Mouse (Mus musculus) erythroid progenitor cell, adult 5-6 weeks (primary cell): ENCODE measurements around the gene L3mbtl1. TPM values are rescaled to one million over a fixed set of nuclear protein-coding genes. Genes with fewer than 3 reads are reported as not detected.
A peak's percentile ranks its signal among the peaks of the same experiment; 100 is the strongest.
"Not testable (repeated sequence)": the region's sequence is repeated elsewhere in the genome, so short reads cannot be mapped to it uniquely, and the experiment has no call there.

Experiments used
- ATAC-seq: replicated peaks from 2 replicates; pipeline ENCODE4 v1.8.0; 2016; ENCODE audit warnings: moderate number of reproducible peaks, mild to moderate bottlenecking, moderate TSS enrichment, inconsistent platforms; ENCODE audit not compliant: poor library complexity, low FRiP score, severe bottlenecking
- total RNA-seq, 2 experiments: library from RNA; stranded (forward) in 1 of 2; stranded (reverse) in 1 of 2; fragments of 150-400 nt in 1 of 2; fragments of 186-747, 209-891 nt in 1 of 2; gene quantifications; 2 replicates each; pipeline versions ENCODE4 v1.2.3 to v1.2.4; 2015 to 2017; ENCODE audit warnings: low replicate concordance in 2 of 2

L3mbtl1 gene
- total RNA-seq (2015; ENCODE audit: low replicate concordance) (0.36 TPM in 1 of 2 replicates, not detected in the other), total RNA-seq (2017; ENCODE audit: low replicate concordance) (not detected in 2 replicates)

DNA sequence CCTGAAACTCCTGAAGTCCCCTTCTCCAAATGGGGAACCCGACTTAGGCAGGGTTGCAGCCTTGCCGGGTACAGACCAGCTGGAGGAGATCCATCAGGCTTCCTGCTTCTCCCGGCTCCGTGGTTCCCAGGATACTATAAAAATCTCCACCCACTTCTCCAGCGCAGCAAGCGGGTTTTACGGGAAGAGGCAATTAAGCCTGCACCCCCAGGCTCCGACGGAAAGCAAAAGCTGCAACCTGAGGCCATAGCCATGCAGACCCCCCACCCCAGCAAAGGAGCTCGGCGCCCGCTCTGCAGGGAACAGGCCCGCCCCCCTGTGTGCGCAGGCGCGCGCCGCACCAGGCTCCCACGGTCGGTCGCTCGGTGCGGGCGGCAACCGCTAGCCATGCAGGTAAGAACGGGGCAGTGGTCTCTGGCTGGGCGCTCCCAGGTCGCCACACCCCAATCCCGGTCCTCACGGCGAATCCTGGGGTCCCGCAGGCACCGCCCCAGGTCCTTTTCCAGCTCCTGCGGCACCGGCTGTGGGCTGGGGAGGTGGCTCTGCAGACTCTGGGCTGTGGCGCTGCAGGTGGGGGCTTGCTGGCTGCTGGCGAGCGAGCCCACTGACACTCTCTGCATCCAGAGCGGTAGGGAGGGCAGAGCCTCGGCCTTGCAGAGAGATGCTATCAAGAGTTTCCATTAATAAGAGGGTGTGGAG lies at the start of gene L3mbtl1:
Gene L3mbtl1 (plus strand): TSS at position 325 of the 699 bp plus-strand sequence.
- no peak for ATAC-seq

GRCm38 (mm10) chr2:162899256-162899655 lies 44.0 kb upstream of the L3mbtl1 start:
- not testable (repeated sequence) for ATAC-seq

DNA sequence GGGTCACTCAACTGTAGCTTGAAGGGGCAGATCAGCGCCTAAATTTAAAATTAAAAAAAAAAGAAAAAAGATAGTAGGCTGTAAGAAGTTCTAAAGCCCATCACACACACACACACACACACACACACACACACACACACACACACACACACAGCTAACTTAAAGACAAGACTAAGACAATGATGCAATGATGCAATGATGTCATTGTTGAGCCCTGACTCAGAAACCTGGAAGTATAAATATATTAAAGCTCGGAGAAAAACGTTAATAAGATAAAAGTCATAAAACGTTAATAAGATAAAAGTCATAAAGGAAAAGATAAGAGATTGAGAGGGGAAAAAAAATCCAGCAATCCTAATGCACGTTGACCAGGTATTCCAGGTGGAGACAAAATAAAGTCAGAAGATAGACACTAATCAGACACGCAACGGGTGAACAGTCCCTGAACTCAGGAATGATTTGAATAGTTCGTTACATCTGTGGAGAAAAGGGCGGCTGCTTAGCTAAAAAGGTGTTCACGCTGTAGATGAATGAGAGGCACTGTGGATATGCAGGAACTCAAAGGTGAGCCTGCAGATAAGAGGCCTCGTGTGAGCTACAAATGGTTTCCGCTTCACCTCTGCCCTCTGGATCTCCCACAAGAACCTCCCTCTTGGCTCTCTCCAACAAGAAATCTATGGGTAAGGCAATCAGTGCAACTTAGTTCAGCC lies 43.2 kb upstream of the L3mbtl1 start:
- no peak for ATAC-seq

DNA sequence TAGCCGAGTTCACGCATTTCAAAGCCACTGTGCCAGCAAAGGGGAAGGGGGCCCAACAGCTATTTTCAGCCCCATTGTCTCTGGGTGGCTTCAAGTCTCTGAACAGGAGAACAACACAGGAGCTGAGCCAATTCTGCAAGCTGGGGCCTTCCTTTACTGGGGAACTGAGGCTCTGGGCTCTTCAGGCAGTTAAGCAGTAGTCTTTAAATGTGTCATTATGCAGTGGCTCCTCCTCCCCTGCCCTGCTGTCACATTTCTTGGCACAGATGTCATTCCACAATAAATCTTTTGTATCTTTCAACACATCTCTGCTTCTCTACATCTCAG lies 42.7 kb upstream of the L3mbtl1 start:
- no peak for ATAC-seq

DNA sequence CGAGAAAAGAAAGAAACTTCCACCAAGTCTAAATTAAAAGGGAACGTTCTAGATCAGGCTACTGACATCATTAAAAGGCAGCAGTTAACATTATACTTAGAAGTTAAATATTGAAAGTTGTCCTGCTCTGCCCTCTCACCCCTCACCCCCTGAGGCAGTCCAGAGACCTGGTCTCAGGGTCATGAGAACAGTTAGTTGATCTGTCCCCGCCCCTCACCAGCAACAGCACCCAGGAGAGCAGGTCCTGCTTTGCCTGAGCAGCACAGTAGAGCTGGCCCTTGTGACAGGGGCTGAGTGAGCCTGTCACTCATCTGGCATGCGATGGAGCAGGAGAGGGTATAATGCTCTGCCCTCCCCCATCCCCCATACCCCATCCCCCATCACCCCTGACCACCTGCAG lies 37.4 kb upstream of the L3mbtl1 start:
- no peak for ATAC-seq

GRCm38 (mm10) chr2:162908052-162908491 lies 35.2 kb upstream of the L3mbtl1 start:
- no peak for ATAC-seq

- ATAC-seq: no peak
Measured at GRCm38 (mm10) chr2:162914040-162914439, 29.2 kb upstream of the L3mbtl1 start.

- no peak for ATAC-seq
Measured at GRCm38 (mm10) chr2:162914519-162914918, 28.8 kb upstream of the L3mbtl1 start.

GRCm38 (mm10) chr2:162919926-162920325 lies 23.3 kb upstream of the L3mbtl1 start:
- no peak for ATAC-seq

DNA sequence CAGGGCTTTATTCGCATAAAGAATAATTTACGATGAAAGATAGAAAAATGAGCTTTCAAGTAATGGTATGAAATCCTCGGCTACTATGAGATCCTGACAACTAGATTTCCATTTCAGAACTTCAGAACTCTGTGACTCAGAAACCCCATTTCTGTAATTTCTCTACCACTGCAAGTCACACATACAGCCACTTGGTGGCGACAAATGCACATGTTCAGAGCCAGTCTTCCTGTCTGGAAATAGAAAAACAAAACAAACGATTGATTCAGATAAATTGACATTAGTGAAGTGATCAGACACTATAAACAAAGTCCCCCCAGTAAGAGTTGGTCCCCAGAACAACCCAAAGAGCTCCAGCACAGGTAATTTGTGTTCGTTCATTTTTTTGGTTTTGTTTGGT lies 21.1 kb upstream of the L3mbtl1 start:
- ATAC-seq: 0 out of 2 replicates have a peak, but pooled peaks have one; percentile 68

- ATAC-seq: no peak
Measured at GRCm38 (mm10) chr2:162922834-162923233, 20.4 kb upstream of the L3mbtl1 start.

- no peak for ATAC-seq
Measured at GRCm38 (mm10) chr2:162924126-162924525, 19.1 kb upstream of the L3mbtl1 start.

DNA sequence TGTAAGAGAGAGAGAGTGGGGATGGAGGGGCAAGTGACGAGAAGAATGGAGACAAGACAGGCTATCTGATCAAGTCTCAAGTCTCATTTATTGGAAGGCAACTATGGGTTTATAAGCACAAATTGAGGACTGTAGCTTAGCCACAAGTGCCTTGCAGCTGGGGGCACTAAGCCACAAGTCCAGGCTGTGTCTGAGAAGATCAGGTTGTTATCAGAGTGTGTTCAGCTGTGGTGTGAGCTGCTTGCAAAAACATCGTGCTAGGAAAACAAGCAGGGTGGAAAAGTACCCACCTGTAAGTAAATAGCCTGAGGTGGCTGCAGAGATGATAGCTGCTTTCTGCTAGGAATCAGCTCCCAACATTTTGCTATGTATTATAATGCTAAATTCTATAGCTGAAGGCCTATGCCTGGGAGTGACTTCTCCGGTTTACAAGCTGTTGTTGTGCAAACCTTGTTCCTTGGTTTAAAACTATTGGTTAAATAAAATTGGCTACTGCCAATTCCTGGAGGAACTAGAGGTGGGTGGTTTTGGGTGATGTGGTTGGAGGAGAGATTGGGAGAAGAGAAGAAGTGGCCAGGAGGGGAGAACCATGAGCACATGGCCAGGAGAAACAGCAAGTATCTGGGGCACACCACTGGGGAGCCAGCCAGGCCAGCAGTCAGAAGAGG lies 15.2 kb upstream of the L3mbtl1 start:
- ATAC-seq: no peak

DNA sequence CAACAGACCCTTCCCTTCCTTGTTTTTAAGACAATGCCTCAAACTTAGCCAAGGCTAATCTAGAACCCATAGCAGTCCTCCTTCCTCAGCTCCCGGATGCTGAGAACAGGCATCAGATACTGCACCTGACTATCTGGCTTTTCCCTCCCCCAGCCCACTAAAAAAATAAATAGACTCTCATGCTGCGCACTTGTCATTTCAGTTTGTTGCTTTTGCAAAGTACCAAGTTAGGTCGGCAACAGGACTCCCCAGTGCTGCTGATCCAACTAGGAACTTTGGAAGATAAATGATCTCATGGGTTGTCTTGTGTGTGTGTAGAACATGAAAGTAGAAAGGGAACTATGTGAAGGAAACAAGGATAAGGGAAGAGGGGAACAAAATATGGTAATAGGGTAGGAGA lies 13.6 kb upstream of the L3mbtl1 start:
- no peak for ATAC-seq

DNA sequence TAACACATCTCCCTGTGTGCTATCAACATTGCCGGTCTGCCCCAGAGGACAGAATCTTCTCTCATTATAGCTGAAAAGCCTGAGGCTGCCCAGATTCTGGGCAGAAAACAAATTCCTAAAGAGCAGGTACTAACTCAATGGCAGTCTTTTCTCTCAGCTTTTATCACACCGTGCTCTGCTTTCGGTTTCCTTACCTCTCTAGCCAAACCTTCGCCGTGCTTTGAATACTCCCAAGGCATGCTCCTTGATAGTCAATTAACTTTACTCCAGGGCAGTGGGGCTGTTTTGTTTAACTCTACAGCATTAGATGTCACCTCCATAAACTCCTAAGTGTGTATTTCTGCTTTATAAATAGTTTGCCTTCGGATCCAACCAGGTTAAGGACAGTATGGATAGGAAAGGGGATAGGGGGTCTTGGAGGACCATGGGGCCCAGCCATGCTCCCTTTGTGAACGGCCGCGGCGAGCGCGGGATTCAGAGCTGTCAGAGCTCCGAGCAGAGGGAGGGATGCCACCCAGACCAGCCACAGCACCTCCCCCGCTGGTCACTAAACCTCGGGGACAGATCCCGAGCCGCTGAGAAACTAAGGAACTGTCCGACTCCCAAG lies 12.7 kb upstream of the L3mbtl1 start:
- peak; percentile 59 for ATAC-seq

DNA sequence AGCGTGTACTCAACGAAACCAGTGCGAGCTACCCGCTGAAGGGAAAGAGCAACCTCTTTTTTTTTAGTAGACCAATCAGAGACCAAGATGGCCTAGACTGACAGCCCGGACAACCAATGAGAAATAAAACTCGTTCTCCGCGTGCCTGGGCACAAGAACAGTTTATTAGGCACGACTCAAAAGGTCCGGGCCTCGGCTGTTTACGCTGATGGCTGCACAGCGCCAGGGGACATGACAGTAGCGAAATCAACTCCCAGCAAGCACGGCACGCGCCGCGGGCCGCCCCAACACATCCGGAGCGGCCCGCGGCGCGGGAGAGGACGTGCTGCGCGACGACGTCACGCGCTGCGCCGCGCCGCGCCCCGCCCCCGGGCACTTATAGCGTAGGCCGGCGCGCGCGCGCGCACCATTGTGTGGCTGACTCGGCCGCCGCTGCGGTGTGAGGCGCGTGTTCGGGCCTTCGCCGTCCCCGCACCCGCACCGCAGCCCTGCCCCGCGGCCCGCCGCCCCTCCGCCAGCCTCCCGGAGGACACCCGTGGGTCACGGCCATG lies 12.1 kb upstream of the L3mbtl1 start, which contains the start of gene Srsf6:
Gene Srsf6 (plus strand): TSS at position 406 of the 551 bp plus-strand sequence.
- ATAC-seq: peak; percentile 95

GRCm38 (mm10) chr2:162931674-162932650 lies 11.3 kb upstream of the L3mbtl1 start:
- peak; percentile 23; the same call in 1 of the 2 replicates for ATAC-seq

GRCm38 (mm10) chr2:162932706-162933105 lies 10.6 kb upstream of the L3mbtl1 start:
- ATAC-seq: no peak

- ATAC-seq: no peak
Measured at GRCm38 (mm10) chr2:162934421-162934820, 8.9 kb upstream of the L3mbtl1 start.
